Mouse (Mus musculus) C2C12 (cell line): ENCODE results near the gene Ift74.

Experiments
- CEBPB ChIP-seq: IDR thresholded peaks from one replicate; pipeline ENCODE4 v1.6.1; 2011; ENCODE audit warnings: low read depth, mild to moderate bottlenecking, control low read depth, moderate library complexity
- CTCF ChIP-seq: IDR thresholded peaks from one replicate; pipeline ENCODE4 v1.5.1; 2011; ENCODE audit not compliant: control insufficient read depth, insufficient read depth, insufficient read length
- MYOG ChIP-seq: IDR thresholded peaks from one replicate; pipeline ENCODE4 v1.6.1; 2011; ENCODE audit not compliant: control insufficient read depth, insufficient read length; ENCODE audit errors: extremely low read depth

- TF ChIP-seq CTCF = no peak
- no peak for TF ChIP-seq CEBPB
- TF ChIP-seq MYOG = no peak
These were observed 22.4 kb upstream of the Ift74 start for GRCm38 (mm10) chr4:94591765-94592381.
